Mouse (Mus musculus) A20 (cell line): ENCODE measurements around the gene Gm13275.
A peak's percentile ranks its signal among the peaks of the same experiment; 100 is the strongest.
"Not testable (repeated sequence)": the region's sequence is repeated elsewhere in the genome, so short reads cannot be mapped to it uniquely, and the experiment has no call there.

ENCODE experiments used
- DNase-seq: peaks from one replicate; pipeline ENCODE4 v3.0.0-alpha.2; 2011; ENCODE audit warnings: low read depth, low spot score

Gene Gm13275

DNA sequence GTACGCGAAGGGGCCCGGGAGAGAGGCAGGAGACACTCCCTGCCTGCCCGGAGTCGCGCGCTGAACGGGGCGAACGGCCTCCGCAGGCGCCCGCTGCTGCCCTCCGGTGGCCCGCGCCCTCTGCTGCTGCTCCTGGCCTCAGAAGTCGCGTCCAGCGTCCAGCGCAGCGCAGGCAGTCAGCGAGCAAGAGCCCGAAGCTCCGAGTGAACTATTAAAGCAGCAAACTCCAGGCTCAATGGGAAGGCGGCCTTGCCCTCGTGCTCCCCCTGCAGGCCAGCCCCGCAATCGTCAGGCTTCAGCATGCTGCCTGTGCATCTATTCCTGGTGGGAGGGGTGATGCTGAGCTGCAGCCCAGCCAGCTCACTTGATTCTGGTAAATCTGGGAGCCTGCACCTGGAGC is 2.8 kb downstream of the Gm13275 start, which contains the start of gene Gm13279:
Gene Gm13279, plus strand, starts transcription at position 301 of the 400 bp plus-strand sequence.
- DNase-seq: not testable (repeated sequence)

DNA sequence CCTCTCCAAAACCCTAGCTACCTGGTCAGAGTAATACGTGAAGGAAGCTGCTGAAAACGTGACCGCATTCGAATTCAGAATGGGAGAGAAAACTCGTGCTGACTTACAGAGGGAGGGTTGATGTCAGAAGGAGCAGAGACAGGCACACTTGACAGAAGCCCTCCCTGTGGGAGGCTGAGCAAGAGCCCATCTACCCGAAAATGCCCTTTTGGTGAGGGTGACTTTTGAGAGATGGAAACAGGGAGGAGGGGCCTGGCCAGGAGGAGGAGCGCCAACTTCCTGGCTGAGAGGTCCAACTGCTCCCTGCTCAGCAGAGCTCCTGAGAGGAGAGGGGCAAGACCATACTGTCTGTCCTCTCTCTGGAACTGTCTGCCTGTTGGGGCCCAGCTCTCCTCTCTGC is 5.1 kb downstream of the Gm13275 start, which contains the start of gene Gm13285:
Gene Gm13285, plus strand, starts transcription at position 301 of the 400 bp plus-strand sequence.
- not testable (repeated sequence) for DNase-seq

DNA sequence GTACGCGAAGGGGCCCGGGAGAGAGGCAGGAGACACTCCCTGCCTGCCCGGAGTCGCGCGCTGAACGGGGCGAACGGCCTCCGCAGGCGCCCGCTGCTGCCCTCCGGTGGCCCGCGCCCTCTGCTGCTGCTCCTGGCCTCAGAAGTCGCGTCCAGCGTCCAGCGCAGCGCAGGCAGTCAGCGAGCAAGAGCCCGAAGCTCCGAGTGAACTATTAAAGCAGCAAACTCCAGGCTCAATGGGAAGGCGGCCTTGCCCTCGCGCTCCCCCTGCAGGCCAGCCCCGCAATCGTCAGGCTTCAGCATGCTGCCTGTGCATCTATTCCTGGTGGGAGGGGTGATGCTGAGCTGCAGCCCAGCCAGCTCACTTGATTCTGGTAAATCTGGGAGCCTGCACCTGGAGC is 8.7 kb downstream of the Gm13275 start, which contains the start of gene Gm13287:
Gene Gm13287, plus strand, starts transcription at position 301 of the 400 bp plus-strand sequence.
- not testable (repeated sequence) for DNase-seq

DNA sequence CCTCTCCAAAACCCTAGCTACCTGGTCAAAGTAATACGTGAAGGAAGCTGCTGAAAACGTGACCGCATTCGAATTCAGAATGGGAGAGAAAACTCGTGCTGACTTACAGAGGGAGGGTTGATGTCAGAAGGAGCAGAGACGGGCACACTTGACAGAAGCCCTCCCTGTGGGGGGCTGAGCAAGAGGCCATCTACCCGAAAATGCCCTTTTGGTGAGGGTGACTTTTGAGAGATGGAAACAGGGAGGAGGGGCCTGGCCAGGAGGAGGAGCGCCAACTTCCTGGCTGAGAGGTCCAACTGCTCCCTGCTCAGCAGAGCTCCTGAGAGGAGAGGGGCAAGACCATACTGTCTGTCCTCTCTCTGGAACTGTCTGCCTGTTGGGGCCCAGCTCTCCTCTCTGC is 10.9 kb downstream of the Gm13275 start, which contains the start of gene Gm13288:
Gene Gm13288, plus strand, starts transcription at position 301 of the 400 bp plus-strand sequence.
- not testable (repeated sequence) for DNase-seq

DNA sequence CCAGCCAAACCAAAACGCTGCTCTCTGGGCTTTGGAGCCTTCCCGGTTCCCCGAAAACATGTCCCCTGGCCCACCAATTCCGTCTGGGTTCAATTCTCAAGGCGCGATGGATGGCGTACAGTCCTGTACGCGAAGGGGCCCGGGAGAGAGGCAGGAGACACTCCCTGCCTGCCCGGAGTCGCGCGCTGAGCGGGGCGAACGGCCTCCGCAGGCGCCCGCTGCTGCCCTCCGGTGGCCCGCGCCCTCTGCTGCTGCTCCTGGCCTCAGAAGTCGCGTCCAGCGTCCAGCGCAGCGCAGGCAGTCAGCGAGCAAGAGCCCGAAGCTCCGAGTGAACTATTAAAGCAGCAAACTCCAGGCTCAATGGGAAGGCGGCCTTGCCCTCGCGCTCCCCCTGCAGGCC is 11.5 kb downstream of the Gm13275 start:
- DNase-seq: not testable (repeated sequence)

DNA sequence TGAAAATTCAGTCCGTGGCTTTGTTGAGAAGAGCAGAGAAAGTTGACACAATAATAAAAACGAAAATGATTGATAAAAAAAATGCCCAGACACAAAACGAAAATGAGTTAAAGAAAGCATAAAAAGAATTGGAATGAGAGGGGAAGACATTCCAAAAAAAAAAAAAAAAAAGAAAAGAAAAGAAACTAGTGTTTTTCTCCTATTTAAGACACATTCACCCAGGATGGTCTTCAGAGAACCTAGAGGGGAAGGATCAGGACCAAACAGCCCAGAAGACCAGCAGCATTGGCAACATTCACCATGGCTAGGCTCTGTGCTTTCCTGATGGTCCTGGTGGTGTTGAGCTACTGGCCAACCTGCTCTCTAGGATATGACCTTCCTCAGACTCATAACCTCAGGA is 21.6 kb downstream of the Gm13275 start, which contains the start of gene Ifna7:
Gene Ifna7, plus strand, starts transcription at position 301 of the 400 bp plus-strand sequence.
- DNase-seq: no peak

DNA sequence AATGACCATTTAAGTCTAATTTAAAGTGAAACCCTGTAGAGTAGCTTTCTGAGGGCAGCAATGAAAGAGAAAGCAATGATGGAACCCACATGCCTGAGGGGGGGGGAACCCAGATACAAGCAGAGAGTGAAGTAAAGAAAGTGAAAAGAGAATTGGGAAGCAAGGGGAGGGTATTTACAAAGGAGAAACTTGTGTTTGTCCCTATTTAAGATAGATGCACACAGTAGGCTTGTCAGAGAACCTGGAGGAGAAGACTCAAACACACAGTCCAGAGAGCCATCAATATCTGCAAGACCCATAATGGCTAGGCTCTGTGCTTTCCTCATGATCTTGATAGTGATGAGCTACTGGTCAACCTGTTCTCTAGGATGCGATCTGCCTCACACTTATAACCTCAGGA is 25.4 kb downstream of the Gm13275 start, which contains the start of gene Ifna11:
Gene Ifna11, plus strand, starts transcription at position 301 of the 400 bp plus-strand sequence.
- no peak for DNase-seq

DNA sequence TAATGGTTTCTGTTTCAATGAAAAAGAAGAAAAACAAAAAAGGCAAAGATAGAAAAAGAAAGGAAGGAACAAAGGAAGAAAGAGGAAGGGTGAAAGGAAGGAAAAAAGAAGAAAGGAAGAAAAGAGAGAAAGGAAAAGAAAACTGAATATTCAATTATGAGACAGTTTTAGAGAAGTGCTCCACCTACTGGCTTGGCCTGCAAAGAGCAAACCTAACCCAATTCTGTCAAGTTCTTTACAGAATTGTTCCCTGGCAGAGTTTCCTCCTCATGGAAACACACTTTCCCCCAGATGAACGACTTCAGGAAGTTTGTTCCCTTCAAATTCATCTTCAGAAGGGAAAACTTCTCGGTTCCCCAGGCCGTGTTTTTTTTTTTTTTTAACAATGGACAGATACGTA is 28.7 kb downstream of the Gm13275 start:
- DNase-seq: peak; percentile 14

DNA sequence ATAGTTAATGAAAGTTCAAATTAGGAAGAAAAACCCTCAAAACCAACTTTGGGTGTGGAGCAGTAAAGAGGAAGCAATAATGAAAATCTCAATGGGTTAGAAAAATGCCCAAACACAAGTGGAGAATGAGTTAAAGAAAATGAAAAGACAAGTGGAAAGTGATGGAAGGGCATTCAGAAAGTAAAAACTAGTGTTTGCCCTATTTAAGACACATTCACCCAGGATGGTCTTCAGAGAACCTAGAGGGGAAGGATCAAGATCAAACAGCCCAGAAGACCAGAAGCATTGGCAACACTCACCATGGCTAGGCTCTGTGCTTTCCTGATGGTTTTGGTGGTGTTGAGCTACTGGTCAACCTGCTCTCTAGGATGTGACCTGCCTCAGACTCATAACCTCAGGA is 32.8 kb downstream of the Gm13275 start, which contains the start of gene Ifna6:
Gene Ifna6, plus strand, starts transcription at position 301 of the 400 bp plus-strand sequence.
- not testable (repeated sequence) for DNase-seq

DNA sequence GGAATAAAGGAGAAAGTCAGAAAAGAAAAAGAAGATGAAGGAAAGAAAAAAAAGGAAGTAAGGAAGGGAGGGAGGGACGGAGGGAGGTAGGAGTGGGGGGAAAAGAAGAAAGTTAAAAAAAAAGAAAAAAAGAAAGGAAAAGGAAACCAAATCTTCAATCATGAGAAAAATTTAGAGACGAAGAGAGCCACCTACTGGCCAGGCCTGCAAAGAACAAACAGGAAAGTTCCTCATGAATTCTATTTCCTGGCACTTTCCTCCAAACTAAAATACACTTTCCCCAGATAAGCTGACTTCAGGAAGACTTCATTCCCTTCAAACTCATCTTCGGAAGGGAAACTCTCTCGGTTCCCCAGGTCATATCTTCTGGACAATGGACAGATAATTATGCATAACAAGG is 36.2 kb downstream of the Gm13275 start:
- peak; percentile 19 for DNase-seq

DNA sequence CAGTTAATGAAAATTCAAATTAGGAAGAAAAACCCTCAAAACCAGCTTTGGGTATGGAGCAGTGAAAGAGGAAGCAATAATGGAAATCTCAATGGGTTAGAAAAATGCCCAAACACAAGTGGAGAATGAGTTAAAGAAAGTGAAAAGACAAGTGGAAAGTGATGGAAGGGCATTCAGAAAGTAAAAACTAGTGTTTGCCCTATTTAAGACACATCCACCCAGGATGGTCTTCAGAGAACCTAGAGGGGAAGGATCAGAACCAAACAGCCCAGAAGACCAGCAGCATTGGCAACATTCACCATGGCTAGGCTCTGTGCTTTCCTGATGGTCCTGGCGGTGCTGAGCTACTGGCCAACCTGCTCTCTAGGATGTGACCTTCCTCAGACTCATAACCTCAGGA is 40.9 kb downstream of the Gm13275 start, which contains the start of gene Ifna5:
Gene Ifna5, plus strand, starts transcription at position 301 of the 400 bp plus-strand sequence.
- DNase-seq: not testable (repeated sequence)

DNA sequence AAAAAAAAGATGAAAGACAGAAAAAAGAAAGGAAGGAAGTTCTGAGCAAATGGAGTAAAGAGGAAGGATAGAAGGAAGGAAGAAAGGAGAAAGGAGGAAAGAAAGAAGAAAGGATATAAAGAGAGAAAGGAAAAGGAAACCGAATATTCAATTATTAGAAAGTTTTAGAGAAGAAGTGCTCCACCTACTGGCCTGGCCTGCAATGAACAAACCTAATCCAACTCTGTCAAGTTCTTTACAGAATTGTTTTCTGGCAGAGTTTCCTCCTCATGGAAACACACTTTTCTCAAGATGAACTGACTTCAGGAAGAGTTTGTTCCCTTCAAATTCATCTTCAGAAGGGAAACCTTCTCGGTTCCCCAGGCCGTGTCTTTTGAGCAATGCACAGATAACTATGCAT is 44.5 kb downstream of the Gm13275 start:
- DNase-seq: peak; percentile 24

DNA sequence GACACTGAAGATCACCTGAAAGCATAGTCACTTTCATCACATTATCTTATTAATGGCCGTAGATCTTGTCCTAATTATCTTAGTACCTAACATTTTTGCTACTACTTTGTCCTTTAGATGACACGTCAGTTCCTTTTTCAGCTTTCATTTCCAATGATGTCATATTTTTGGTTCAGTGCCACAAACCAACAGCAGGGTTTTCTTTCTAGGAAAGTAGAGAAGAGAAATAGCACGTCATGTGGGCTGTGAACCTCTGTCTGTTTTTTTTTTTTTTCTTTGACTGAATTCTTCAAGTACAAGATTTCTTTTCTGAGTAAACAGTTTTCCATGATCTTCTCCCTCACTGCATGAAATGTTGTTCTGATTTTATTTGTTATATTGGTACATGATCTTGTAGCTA is 45.8 kb downstream of the Gm13275 start:
- no peak for DNase-seq

DNA sequence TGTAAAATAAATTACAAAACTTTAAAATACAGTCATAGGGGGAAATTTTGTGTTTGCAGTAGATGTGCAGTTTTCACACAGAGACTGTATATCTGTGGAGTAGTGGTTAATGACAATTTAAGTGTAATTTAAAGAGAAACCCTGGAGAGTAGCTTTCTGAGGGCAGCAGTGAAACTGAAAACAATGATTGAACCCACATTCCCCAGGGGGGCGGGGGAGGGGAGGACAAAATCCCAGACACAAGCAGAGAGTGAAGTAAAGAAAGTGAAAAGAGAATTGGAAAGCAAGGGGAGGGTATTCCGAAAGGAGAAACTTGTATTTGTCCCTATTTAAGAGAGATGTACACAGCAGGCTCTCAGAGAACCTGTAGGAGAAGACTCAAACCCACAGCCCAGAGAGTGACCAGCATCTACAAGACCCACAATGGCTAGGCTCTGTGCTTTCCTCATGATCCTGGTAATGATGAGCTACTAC is 47.2 kb downstream of the Gm13275 start, which contains the start of gene Ifna4:
Gene Ifna4, plus strand, starts transcription at position 424 of the 474 bp plus-strand sequence.
- no peak for DNase-seq
